Mouse (Mus musculus) c-Kit-positive CD71-positive TER-119-negative erythroid progenitor cells, embryonic 14.5 days (primary cell): ENCODE results near the gene Lsm5.

Experiments
- DNase-seq: peaks from one replicate; pipeline ENCODE4 v3.0.0-alpha.2; 2013; ENCODE audit warnings: low read depth

Lsm5 gene

DNA sequence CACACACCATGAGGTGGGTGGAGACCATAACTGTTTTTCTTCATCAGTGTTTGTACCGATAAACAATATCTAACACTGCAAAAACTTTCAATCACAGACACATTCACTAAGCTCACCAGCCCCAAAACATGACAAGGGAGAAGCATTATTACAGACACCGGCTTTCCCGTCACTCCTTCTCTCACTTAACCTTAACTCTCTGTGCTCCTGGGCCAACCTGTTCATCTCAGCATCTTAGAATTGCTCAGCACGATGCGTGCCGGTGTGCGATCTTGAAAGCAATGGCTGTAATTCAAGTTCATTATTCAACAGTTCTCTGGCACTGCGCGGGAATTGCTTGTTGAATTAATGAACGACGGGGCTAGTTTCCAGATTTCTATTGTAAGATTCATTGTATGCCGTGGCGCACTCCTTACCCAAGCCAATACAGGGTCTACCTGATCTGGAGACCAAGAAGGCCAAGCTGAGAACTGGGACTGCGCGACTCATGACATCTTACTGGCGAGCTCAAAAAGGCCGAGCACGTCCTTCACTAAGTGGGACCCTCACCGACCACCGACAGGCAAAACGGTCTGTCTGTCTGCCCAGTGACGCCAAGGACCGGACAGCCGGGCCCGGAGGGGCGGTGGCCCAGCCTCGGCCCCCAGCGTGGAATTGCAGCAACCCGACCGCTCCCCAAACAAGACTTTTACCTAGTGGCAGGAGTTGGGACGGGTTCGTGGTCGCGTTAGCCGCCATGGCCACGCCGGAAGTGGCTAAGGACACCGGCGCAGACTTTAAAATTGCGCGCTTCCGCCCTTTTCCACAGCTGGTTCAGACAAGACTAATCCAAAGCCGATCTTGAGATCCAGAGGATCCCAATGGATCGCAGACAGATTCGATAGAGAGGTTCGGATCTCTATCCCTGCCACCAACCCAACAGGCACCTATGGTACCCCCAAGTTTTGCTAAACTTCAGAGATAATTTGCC is at the start of gene Lsm5:
Lsm5 (minus strand) TSS at position 780 of the 970 bp plus-strand sequence.
- DNase-seq, result peak; percentile 90

DNA sequence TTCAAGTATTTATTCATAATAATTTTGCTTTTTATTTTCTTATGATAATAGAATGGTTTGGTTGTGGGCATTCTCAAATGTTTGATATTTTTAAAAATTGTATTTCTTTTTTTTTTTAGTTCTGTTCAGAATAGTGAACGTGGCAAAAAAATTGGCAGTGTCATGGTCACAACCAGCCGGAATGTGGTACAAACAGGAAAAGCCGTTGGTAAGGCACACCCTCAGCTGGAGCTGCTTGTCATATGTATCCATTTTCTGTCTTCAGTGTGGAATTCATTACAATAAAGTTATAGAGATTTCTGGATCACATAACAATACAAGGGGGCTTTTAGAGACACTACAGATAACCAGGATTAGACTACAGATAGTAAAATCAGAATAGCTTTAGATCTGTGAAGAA is 49.2 kb upstream of the Lsm5 start:
- DNase-seq, result no peak

DNA sequence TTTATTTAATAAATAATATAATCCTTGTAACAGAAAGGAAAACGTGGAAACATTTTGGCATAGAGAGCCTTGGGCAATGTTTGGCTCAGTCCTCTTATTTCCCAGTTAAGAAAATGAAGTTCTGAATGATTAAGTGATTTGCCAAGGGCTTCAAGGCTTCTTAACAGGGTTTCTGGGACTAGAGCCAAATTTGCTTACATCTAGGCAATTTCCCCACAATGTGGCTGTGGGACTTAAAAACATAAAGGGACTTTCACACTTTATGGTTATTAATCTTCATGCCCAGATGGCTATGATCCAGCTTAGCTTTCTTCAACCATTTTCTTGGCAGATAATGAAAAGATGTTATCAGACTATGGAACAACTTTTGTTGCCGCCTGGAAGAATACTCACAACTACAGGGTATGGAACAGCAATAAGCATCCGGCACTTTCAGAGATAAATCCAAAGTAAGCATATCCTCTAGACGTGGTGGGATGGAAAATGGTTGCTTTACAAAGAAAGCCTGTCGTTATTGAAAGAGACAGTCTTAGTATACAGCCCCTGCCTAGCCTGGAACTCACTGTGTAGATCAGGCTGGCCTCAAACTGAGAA is 41.5 kb upstream of the Lsm5 start:
- DNase-seq, result no peak

DNA sequence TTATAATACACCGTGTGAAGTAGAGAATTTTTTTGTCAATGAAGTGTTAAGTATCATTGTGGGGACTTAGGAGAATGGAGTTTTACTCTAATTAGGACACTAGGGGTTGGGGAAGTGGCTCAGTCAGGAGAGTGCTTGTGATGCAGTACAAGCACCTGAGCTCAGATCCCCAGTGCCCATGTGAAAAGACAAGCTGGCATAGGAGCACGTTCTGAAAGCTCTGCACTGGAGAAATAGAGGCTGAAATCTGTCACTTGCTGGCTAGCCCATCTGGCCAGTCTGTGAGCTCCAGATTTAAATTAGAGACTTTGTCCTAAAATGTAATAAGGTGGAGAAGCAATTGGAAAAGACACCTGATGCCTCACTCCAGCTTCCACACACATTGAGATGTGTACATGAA is 28.0 kb upstream of the Lsm5 start:
- no peak for DNase-seq

DNA sequence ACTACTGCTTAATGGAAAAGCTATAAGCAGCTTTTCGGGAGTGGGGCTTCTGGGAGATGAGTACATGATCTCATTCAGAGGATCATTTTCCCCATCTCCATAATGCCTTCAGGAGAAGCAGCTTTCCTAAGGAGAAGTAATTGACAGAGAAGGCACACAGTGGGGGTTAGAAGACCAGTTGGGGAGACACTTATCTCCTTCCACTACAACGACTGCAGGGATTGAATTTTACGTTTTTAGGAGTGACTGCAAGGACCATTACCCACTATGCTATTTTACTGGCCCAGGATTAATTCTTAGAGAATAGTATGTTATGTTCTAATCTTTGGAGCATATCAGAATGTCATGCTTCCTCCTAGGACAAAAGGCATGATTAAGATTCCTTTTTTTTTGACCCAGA is 16.4 kb upstream of the Lsm5 start:
- no peak for DNase-seq

DNA sequence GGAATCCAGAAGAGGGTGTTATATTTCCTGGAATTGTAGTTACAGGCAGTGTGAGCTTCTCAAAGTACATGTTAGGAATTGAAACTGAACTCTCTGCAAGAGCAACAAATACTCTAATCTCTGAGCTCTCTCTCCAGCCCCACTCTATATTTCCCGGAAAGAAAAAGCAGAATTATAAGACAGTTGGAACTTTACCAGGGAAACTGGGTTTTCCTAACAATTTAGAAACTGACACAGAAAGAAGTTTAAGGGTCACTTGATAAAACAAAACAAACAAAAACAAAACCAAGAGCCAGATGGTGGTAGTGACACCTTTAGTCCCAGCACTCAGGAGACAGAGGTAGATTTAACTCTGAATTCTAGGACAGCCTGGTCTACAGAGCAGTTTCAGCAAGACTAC is 14.6 kb upstream of the Lsm5 start:
- no peak for DNase-seq

DNA sequence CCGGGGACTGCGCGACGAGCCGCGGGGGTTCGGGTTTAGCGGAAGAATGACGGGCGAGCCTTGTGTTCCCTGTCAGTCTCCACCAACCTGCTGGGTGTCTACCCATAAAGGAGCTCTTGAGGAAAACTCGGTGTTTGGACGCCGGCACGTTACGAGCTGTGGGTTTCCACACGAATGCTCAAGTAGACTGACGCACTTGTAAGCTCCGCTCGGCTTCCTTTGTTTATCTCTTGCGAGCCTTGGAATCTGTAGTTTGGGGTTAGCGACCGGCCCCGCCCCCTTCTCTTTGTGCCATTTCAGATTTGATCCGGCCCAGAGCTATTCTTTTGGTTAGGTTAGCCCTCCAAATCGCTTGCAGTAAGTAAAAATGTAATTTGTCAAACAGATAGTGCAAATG is 10.8 kb upstream of the Lsm5 start:
- peak; percentile 59 for DNase-seq

DNA sequence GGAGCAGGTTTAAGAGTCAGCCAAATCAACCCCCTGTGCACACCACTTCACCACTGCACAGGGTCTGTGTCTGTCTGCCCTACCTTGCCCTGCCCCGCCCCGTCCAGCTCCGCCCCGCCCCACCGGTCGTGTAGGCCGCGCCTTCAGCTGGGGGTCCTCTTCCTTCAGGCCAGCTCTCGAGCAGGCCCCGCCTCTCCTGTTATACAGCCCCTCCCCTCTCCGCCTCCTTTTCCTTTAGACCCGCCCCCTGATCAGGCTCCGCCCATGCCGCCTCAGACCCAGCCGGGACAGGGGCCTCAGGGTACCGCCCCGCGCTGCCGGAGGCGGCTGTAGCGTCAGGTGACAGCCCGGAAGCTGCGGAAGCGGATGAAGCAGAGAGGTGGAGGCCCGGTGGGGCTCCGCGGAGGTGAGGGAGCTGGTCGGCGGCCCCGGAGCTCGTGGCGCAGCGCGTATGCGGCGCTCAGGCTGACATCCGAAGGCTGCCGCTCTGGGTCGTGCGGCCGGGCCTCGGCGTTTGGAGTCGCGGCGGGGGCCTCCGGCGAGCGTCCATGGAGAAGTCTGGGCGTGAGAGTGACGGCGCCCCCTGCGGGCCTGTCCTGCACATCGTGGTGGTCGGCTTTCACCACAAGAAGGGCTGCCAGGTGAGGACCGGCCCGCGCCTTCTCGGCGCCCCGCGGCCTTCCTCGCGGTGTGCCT is 10.2 kb upstream of the Lsm5 start, which contains the start of gene Avl9:
Avl9 (plus strand) TSS at position 326 of the 696 bp plus-strand sequence.
- peak; percentile 91 for DNase-seq

DNA sequence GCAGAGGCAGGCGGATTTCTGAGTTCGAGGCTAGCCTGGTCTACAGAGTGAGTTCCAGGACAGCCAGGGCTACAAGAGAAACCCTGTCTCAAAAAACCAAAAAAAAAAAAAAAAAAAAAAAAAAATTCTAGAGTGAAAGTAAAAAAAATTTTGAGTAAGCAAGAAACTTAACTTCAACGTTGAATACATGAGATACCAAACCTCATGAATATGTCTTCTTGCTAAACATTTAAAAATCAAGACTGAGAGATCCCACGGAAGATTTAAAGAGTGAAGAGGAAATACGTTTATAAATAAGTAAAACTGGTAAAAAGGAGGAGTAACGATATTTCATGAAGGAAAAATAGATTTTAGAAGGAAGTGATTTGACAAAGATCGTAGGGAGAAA is 9.7 kb upstream of the Lsm5 start:
- DNase-seq, result no peak

DNA sequence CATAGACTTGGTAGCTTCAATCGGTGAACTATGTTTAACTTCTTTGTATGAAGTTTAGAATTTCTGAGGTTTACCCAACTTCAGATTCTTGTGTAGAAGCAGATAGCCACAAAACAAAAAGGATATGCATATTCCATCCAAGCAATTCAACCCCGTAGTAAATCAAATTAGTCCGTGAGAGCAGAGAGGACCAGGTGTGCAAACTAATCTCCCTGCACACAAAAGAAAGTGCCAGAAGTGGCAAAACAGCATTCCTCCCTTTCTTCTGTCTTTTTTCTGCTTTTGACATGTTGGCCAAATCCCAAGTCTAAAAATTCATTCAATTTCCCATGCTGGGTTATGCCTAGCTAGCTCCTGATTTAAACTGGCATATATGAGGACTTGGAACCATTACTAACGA is 12.1 kb downstream of the Lsm5 start:
- no peak for DNase-seq

DNA sequence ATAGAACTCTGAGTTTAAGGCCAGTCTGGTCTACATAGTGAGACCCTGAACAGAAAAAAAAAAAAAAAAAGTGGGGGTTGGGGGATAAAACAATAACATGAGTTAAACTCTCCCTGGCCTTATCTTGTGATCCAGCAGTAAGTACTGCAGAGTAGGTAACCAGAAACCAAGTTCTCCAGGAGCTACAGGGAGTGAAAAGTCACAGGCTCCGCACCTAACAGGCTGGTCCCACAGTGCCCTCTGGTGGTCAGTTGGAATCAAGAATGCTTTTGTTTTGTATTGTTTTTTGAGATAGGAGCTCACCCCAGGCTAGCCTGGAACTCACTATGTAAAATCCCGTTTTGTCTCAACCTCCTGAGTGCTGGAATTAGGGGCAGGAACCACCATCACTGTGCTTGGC is 13.3 kb downstream of the Lsm5 start:
- DNase-seq, result peak; percentile 70

DNA sequence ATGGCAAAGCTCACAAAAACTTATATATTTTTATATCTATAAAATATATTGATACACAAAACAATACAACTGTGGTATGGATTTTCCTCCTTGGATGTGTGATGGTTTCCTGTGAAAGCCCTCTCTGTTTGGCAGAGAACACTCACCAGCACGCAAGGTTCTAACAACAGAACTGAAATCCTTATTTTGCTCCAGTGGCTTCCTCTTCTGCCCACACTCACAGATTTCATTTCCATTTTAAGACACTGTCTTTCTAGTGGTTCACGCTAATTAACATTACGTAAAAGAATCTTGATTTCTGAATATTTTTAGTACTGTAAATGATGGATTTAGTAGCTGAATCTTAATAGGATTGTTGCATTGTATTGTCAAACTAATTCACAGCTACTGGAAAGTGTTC is 16.3 kb downstream of the Lsm5 start:
- no peak for DNase-seq

DNA sequence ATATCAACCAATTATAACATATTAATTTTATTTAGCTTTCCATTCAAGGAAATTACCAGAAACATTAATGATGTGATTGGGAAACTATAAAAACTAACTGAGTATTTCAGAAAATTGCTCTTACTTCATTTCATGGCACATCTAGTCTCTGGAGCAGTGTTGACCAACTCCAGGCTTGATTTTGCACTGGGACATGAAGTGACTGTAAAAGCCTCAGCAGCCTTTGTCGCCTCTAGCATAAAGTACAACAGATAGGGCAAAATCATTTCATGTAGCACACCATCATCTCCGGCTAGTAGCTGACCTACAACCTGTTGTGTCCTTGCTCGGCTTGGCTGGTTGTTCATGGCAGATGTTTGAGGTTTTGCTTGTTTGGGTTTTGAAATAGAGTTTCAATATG is 40.1 kb downstream of the Lsm5 start:
- DNase-seq, result no peak

DNA sequence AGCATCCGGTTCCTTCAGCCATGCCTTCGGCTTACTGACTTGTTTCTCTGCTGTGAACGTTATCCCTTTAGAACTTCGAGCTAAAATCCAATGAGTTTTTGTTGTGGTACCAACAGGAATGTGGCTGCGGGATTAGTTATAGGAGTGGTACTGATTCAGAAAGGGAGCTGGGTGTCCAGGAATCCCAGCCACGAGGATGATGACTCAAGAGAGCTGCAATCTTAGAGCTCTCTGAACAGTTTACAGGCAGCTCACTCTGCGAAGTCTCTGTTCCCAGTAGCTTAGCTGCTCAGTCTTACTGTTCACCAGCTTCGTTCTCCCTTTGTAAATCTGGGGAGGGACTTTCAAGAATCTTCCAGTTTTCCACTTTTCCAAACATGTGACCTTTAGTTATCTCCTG is 49.1 kb downstream of the Lsm5 start:
- no peak for DNase-seq

DNA sequence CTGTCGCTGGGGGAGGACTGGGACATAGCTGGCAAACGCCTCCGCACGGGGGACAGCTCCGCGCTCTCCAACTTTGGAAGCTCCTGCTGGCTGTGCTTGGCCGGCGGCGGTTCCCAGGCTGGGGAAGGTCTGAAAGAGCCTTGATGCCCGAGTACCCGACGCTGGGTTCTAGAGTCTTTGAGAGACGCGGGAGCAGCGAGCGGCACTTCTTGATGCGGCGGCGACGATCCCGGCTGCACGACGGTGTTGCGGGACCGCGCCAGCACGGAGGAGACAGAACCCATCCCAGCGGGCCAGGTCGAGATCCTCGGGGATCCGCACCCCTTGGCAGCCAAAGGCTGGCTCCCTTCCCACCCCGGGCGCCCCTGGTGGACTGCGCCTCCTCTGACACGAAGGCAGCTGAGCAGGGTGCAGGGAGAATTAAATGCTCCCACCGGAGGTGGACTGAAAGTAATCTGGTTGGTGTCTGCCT is 52.4 kb downstream of the Lsm5 start:
- DNase-seq, result no peak
